8 mouse cellular contexts compared by ENCODE assay signal in genomic region chr13:72628935-72629631, GRCm38 (mm10). TPM values are rescaled to one million over a fixed set of nuclear protein-coding genes. Genes with fewer than 3 reads are reported as not detected.
DNase-seq lines count a peak whose midpoint lies in the region; ATAC-seq and TF ChIP-seq lines count a peak whose summit lies in the region.

No protein-coding gene starts in this region.

- no peaks in the 10 kb centered on the region for H3K36me3 ChIP-seq in ES-Bruce4 (ENCODE audit: control insufficient read depth, insufficient read depth, low read length, poor library complexity, severe bottlenecking)
- no peaks in the 10 kb centered on the region for H3K36me3 ChIP-seq in forebrain, embryonic 16.5 days (ENCODE audit: control insufficient read depth, insufficient read depth)

- H3K27me3 ChIP-seq in ES-Bruce4 (ENCODE audit: control insufficient read depth, insufficient read depth, low read length, poor library complexity, severe bottlenecking) = peaks cover 19% of the 10 kb centered on the region
- peaks cover 76% of the 10 kb centered on the region for H3K27me3 ChIP-seq in forebrain, embryonic 16.5 days (replicated peaks; ENCODE audit: control insufficient read depth, insufficient read depth, low read length)

- H3K27ac ChIP-seq in ES-Bruce4 (ENCODE audit: insufficient read depth, low read length) = no peak overlapping the region
- H3K27ac ChIP-seq in forebrain, embryonic 16.5 days (ENCODE audit: low read length) = no peak overlapping the region
- H3K27ac ChIP-seq in olfactory bulb, adult 2 months (ENCODE audit: insufficient read depth, low read depth, low read length) = no peak overlapping the region

- H3K4me2 ChIP-seq in forebrain, embryonic 16.5 days (ENCODE audit: low read length) = peak overlapping the region; percentile 70

- TF ChIP-seq EP300 in ES-Bruce4 (IDR thresholded peaks at IDR 0.05; ENCODE audit: insufficient read depth, low read depth, low read length) = no peak

- WGBS in forebrain, embryonic 16.5 days = under 1% methylated on average over 82 of the region's 88 CpGs
- under 1% methylated on average over 88 of the region's 88 CpGs for WGBS in olfactory bulb, adult 2 months

- H3K4me1 ChIP-seq in ES-Bruce4 (ENCODE audit: control insufficient read depth, insufficient read depth, low read length) = peaks cover 2% of the 10 kb centered on the region
- H3K4me1 ChIP-seq in forebrain, embryonic 16.5 days (replicated peaks; ENCODE audit: control insufficient read depth, insufficient read depth, low read length) = peaks cover 24% of the 10 kb centered on the region
- peaks cover 15% of the 10 kb centered on the region for H3K4me1 ChIP-seq in olfactory bulb, adult 2 months (ENCODE audit: control insufficient read depth, insufficient read depth, low read length)

- DNase-seq in 3134 (ENCODE audit: extremely low read depth, insufficient read length, low spot score) = peak; percentile 83
- DNase-seq in kidney, postnatal 4 days = peak; percentile 37 to 57
- no peak for DNase-seq in right cerebral cortex, postnatal 36 days (ENCODE audit: low spot score in 2 of 2)
- no peak for DNase-seq in testis, postnatal 14 days (ENCODE audit: low spot score)

- peak overlapping the region; percentile 59 for H3K9ac ChIP-seq in ES-Bruce4 (ENCODE audit: low read depth, poor library complexity, severe bottlenecking)
- no peak overlapping the region; the same call in 1 of the 2 replicates for H3K9ac ChIP-seq in forebrain, embryonic 16.5 days (replicated peaks; ENCODE audit: low read depth, low read length)

- TF ChIP-seq CTCF in ES-Bruce4 (IDR thresholded peaks at IDR 0.05; ENCODE audit: low read depth, low read length) = no peak
- no peak for TF ChIP-seq CTCF in olfactory bulb, adult 2 months (IDR thresholded peaks at IDR 0.05; ENCODE audit: insufficient read depth, low read depth, low read length)

- peak overlapping the region; percentile 72 for H3K4me3 ChIP-seq in ES-Bruce4 (ENCODE audit: low read depth, low read length)
- H3K4me3 ChIP-seq in forebrain, embryonic 16.5 days (replicated peaks; ENCODE audit: low read length) = peak overlapping the region; percentile 42
- 0 out of 2 replicates have a peak overlapping the region, but pooled peaks have one; percentile 2 for H3K4me3 ChIP-seq in olfactory bulb, adult 2 months (ENCODE audit: insufficient read depth, low read depth, low read length)

- no peaks in the 10 kb centered on the region for H3K9me3 ChIP-seq in ES-Bruce4 (replicated peaks; ENCODE audit: control insufficient read depth, insufficient read depth, low read length, poor library complexity, severe bottlenecking)
- H3K9me3 ChIP-seq in forebrain, embryonic 16.5 days (ENCODE audit: control insufficient read depth, low read length) = peaks cover 2% of the 10 kb centered on the region; the same call in 1 of the 2 replicates

- no peak for TF ChIP-seq POLR2A in ES-Bruce4 (IDR thresholded peaks at IDR 0.05; ENCODE audit: insufficient read depth, low read length)
- TF ChIP-seq POLR2A in olfactory bulb, adult 2 months (IDR thresholded peaks at IDR 0.05; ENCODE audit: insufficient read depth, low read depth, low read length) = no peak

- peak; percentile 63 for ATAC-seq in forebrain, embryonic 16.5 days
- no peak for ATAC-seq in CD4-positive, CD25-positive, alpha-beta regulatory T cell, adult 4 months

RNA-seq across cellular contexts. Expression of gene Irx2, which starts 0.5 kb away (rescaled TPM):
- polyA plus RNA-seq in ES-Bruce4 (2011; ENCODE audit: insufficient read depth, insufficient read length, low read depth, missing spikeins) = 7.3 and 7.4 TPM in 2 replicates
- polyA plus RNA-seq in forebrain, embryonic 16.5 days (2015; fragmentation: Nextera tagmentation; extraction: Ambion mirVana) = 0.30 and 1.7 TPM in 2 replicates
- not detected in 2 replicates for polyA plus RNA-seq in olfactory bulb, adult 2 months (2012; ENCODE audit: insufficient read depth, insufficient read length, low replicate concordance, missing spikeins)
- polyA plus RNA-seq in CD4-positive, CD25-positive, alpha-beta regulatory T cell, adult 4 months (2017; shearing (Covaris generic)) = not detected

Comparison
In these comparisons a context has a peak if more than half of its experiments do, and no peak if none do; other contexts are left out.
1. DNase-seq: peak in 3134 (single experiment) and kidney, postnatal 4 days (2 of 2); none in right cerebral cortex, postnatal 36 days (0 of 2) and testis, postnatal 14 days (single experiment).
2. H3K4me3 ChIP-seq: peak in every context shown above with its lines; median percentile 72 in ES-Bruce4; 42 in forebrain, embryonic 16.5 days; 2 in olfactory bulb, adult 2 months.